9 mouse cellular contexts compared by ENCODE assay signal in genomic region chr7:99989844-99990760, GRCm38 (mm10). TPM values are rescaled to one million over a fixed set of nuclear protein-coding genes. Genes with fewer than 3 reads are reported as not detected.
DNase-seq lines count a peak whose midpoint lies in the region; ATAC-seq and TF ChIP-seq lines count a peak whose summit lies in the region.
"Had no signal": no experiment of that assay in that cellular context is flagged by ENCODE, and none has a peak within 500 bp of the region (broad histone marks: within the 10 kb centered on the region; RNA-seq: fewer than 3 reads in every experiment).

No protein-coding gene starts in this region.

- 57% methylated on average over 15 of the region's 15 CpGs for WGBS in midbrain, embryonic 12.5 days
- WGBS in midbrain, embryonic 10.5 days: 60% methylated on average over 15 of the region's 15 CpGs
- 67% methylated on average over 15 of the region's 15 CpGs for WGBS in small intestine, adult 2 months
- 89% methylated on average over 15 of the region's 15 CpGs for WGBS in thymus, adult 2 months

- H3K4me3 ChIP-seq in midbrain, embryonic 12.5 days: no peak overlapping the region
- no peak overlapping the region for H3K4me3 ChIP-seq in midbrain, embryonic 10.5 days
- peak overlapping the region; percentile 29; the same call in 1 of the 2 replicates for H3K4me3 ChIP-seq in small intestine, adult 2 months (ENCODE audit: low read depth, low read length)
- H3K4me3 ChIP-seq in thymus, adult 2 months (ENCODE audit: control insufficient read depth, insufficient read depth, low read length): no peak overlapping the region
- H3K4me3 ChIP-seq: embryonic facial prominence, embryonic 13.5 days had no signal

- H3K4me2 ChIP-seq in midbrain, embryonic 12.5 days (replicated peaks): 0 out of 2 replicates have a peak overlapping the region, but pooled peaks have one; percentile 22
- H3K4me2 ChIP-seq: embryonic facial prominence, embryonic 13.5 days had no signal

- no peaks in the 10 kb centered on the region for H3K4me1 ChIP-seq in midbrain, embryonic 12.5 days
- H3K4me1 ChIP-seq in midbrain, embryonic 10.5 days: no peaks in the 10 kb centered on the region
- no peaks in the 10 kb centered on the region; the same call in 1 of the 2 replicates for H3K4me1 ChIP-seq in small intestine, adult 2 months (ENCODE audit: control insufficient read depth, insufficient read depth, insufficient read length, low read length)
- H3K4me1 ChIP-seq in thymus, adult 2 months (replicated peaks; ENCODE audit: control insufficient read depth, insufficient read depth, low read length): no peaks in the 10 kb centered on the region
- H3K4me1 ChIP-seq: embryonic facial prominence, embryonic 13.5 days had no signal

- no peak overlapping the region for H3K27ac ChIP-seq in midbrain, embryonic 12.5 days (replicated peaks)
- H3K27ac ChIP-seq in midbrain, embryonic 10.5 days (replicated peaks): no peak overlapping the region
- H3K27ac ChIP-seq in small intestine, adult 2 months (ENCODE audit: insufficient read depth, low read depth, low read length): no peak overlapping the region
- H3K27ac ChIP-seq in thymus, adult 2 months (ENCODE audit: control insufficient read depth, insufficient read depth, low read length): no peak overlapping the region
- H3K27ac ChIP-seq: embryonic facial prominence, embryonic 13.5 days had no signal

- no peak for DNase-seq in frontal cortex, postnatal 10 days (ENCODE audit: low spot score in 2 of 2)
- DNase-seq in midbrain, embryonic 10.5 days (ENCODE audit: low spot score): no peak
- DNase-seq in adipocyte (ENCODE audit: low spot score): no peak
- DNase-seq in thymus, adult 2 months: no peak

- no peak for TF ChIP-seq POLR2A in small intestine, adult 2 months (IDR thresholded peaks at IDR 0.05; ENCODE audit: low read depth, low read length)
- no peak for TF ChIP-seq POLR2A in thymus, adult 2 months (IDR thresholded peaks at IDR 0.05; ENCODE audit: control insufficient read depth, extremely low read depth, insufficient read depth, low read length, poor library complexity)

- H3K27me3 ChIP-seq in midbrain, embryonic 12.5 days: no peaks in the 10 kb centered on the region
- H3K27me3 ChIP-seq in midbrain, embryonic 10.5 days (ENCODE audit: low read depth, poor library complexity, severe bottlenecking): no peaks in the 10 kb centered on the region
- no peaks in the 10 kb centered on the region for H3K27me3 ChIP-seq in small intestine, adult 2 months (ENCODE audit: control insufficient read depth, insufficient read depth, low read length)
- H3K27me3 ChIP-seq in thymus, adult 2 months (ENCODE audit: control insufficient read depth, insufficient read depth, low read length): no peaks in the 10 kb centered on the region
- H3K27me3 ChIP-seq: embryonic facial prominence, embryonic 13.5 days had no signal

- H3K9me3 ChIP-seq in midbrain, embryonic 12.5 days: no peaks in the 10 kb centered on the region
- H3K9me3 ChIP-seq in midbrain, embryonic 10.5 days (replicated peaks): no peaks in the 10 kb centered on the region
- H3K9me3 ChIP-seq: embryonic facial prominence, embryonic 13.5 days had no signal

- TF ChIP-seq CTCF in small intestine, adult 2 months (IDR thresholded peaks at IDR 0.05; ENCODE audit: extremely low read depth, insufficient read length, insufficient replicate concordance, low read depth, low read length): 0 out of 2 replicates have a peak, but pooled peaks have one; percentile 14
- no peak for TF ChIP-seq CTCF in thymus, adult 2 months (IDR thresholded peaks at IDR 0.05; ENCODE audit: borderline replicate concordance, control insufficient read depth, extremely low read depth, insufficient read depth, low read length, poor library complexity)

- peak; percentile 62; the same call in 1 of the 2 replicates for ATAC-seq in frontal cortex, adult (ENCODE audit: low TSS enrichment)
- no peak for ATAC-seq in midbrain, embryonic 12.5 days (ENCODE audit: low FRiP score, low read depth)
- ATAC-seq in erythroid progenitor cell, adult 5-6 weeks (replicated peaks; ENCODE audit: low FRiP score, poor library complexity, severe bottlenecking): 0 out of 2 replicates have a peak, but pooled peaks have one; percentile 37

- H3K9ac ChIP-seq in midbrain, embryonic 12.5 days (replicated peaks): no peak overlapping the region
- H3K9ac ChIP-seq: embryonic facial prominence, embryonic 13.5 days had no signal

- no peaks in the 10 kb centered on the region for H3K36me3 ChIP-seq in midbrain, embryonic 12.5 days
- H3K36me3 ChIP-seq in midbrain, embryonic 10.5 days: no peaks in the 10 kb centered on the region
- H3K36me3 ChIP-seq in small intestine, adult 2 months (ENCODE audit: control insufficient read depth, insufficient read depth, low read length): no peaks in the 10 kb centered on the region
- H3K36me3 ChIP-seq in thymus, adult 2 months (ENCODE audit: control insufficient read depth, insufficient read depth, low read length): no peaks in the 10 kb centered on the region
- H3K36me3 ChIP-seq: embryonic facial prominence, embryonic 13.5 days had no signal

RNA-seq across cellular contexts. Expression of gene Rnf169, which starts 9.9 kb away (rescaled TPM):
- polyA plus RNA-seq in midbrain, embryonic 12.5 days (2016; fragmentation: Nextera tagmentation; extraction: Ambion mirVana): 7.4 and 7.8 TPM in 2 replicates
- polyA plus RNA-seq in midbrain, embryonic 10.5 days (2016; fragmentation: Nextera tagmentation; extraction: Ambion mirVana): 4.0 and 4.5 TPM in 2 replicates
- 1.7 and 3.6 TPM in 2 replicates for total RNA-seq in erythroid progenitor cell, adult 5-6 weeks (2015; ENCODE audit: low replicate concordance)
- total RNA-seq in erythroid progenitor cell, adult 5-6 weeks (2017; ENCODE audit: low replicate concordance): 10.3 and 10.5 TPM in 2 replicates
- polyA plus RNA-seq in small intestine, adult 2 months (2012; rRNA removed): 1.4 and 2.2 TPM in 2 replicates
- 13.3 and 16.4 TPM in 2 replicates for polyA plus RNA-seq in thymus, adult 2 months (2012; rRNA removed)

RNA-seq across cellular contexts. Expression of gene Chrdl2, which starts 15.9 kb away (rescaled TPM):
- polyA plus RNA-seq in midbrain, embryonic 12.5 days (2016; fragmentation: Nextera tagmentation; extraction: Ambion mirVana): not detected in 2 replicates
- polyA plus RNA-seq in midbrain, embryonic 10.5 days (2016; fragmentation: Nextera tagmentation; extraction: Ambion mirVana): 0.14 and 0.16 TPM in 2 replicates
- not detected in 2 replicates for total RNA-seq in erythroid progenitor cell, adult 5-6 weeks (2015; ENCODE audit: low replicate concordance)
- not detected in 2 replicates for total RNA-seq in erythroid progenitor cell, adult 5-6 weeks (2017; ENCODE audit: low replicate concordance)
- 0.34 and 0.85 TPM in 2 replicates for polyA plus RNA-seq in small intestine, adult 2 months (2012; rRNA removed)
- polyA plus RNA-seq in thymus, adult 2 months (2012; rRNA removed): 0.05 TPM in 1 of 2 replicates, not detected in the other
